ENCODE assay signal across 8 mouse cellular contexts in genomic region chr14:16249171-16249874, GRCm38 (mm10). TPM values are rescaled to one million over a fixed set of nuclear protein-coding genes. Genes with fewer than 3 reads are reported as not detected.
A peak's percentile ranks its signal among the peaks of the same experiment; 100 is the strongest.
DNase-seq lines count a peak whose midpoint lies in the region; ATAC-seq and TF ChIP-seq lines count a peak whose summit lies in the region.

Gene Ngly1 (plus strand): TSS chr14:16249280.
Gene Oxsm (minus strand): TSS chr14:16249808.

- ATAC-seq in common myeloid progenitor, adult 5-6 weeks (replicated peaks; ENCODE audit: low read depth, poor library complexity, severe bottlenecking) = peak; percentile 61
- peak; percentile 99 for ATAC-seq in hindbrain, embryonic 16.5 days
- ATAC-seq in megakaryocyte, adult 5-6 weeks (ENCODE audit: poor library complexity, severe bottlenecking) = peak; percentile 79

- TF ChIP-seq CTCF in gastrocnemius, adult 2 months (IDR thresholded peaks at IDR 0.05) = no peak
- TF ChIP-seq CTCF in left cerebral cortex, adult 2 months (IDR thresholded peaks at IDR 0.05) = no peak

- intact Hi-C loops in gastrocnemius, adult 2 months (cut with DNase I) = loop anchor here (2.0 kb wide), 1 partner anchor 115 kb away; the partner anchor contains the start of gene Top2b
- intact Hi-C loops in left cerebral cortex, adult 2 months (cut with DNase I) = loop anchor here (2.0 kb wide), 1 partner anchor 115 kb away; the partner anchor contains the start of gene Top2b

- H3K27ac ChIP-seq in gastrocnemius, adult 2 months = peak within 1 kb of the TSS; percentile 100
- peak within 1 kb of the TSS; percentile 87 for H3K27ac ChIP-seq in hindbrain, embryonic 16.5 days (ENCODE audit: low read depth, low read length)
- peak within 1 kb of the TSS; percentile 98 for H3K27ac ChIP-seq in left cerebral cortex, adult 2 months

- WGBS in hindbrain, embryonic 16.5 days = under 1% methylated on average over 58 of the region's 65 CpGs

- peak within 1 kb of the TSS; percentile 65 for H3K4me2 ChIP-seq in hindbrain, embryonic 16.5 days (ENCODE audit: low read length)

- H3K9ac ChIP-seq in hindbrain, embryonic 16.5 days (ENCODE audit: low read depth, low read length) = peak within 1 kb of the TSS; percentile 95

- H3K36me3 ChIP-seq in hindbrain, embryonic 16.5 days (ENCODE audit: control insufficient read depth, insufficient read depth, low read length) = no peaks in the 10 kb centered on the region

- H3K9me3 ChIP-seq in hindbrain, embryonic 16.5 days (ENCODE audit: control insufficient read depth, low read length) = no peaks in the 10 kb centered on the region

- H3K27me3 ChIP-seq in hindbrain, embryonic 16.5 days (replicated peaks; ENCODE audit: control insufficient read depth, insufficient read depth, low read length) = no peaks in the 10 kb centered on the region

- DNase-seq in T-cell, adult 2 months (ENCODE audit: low spot score) = peak; percentile 77
- peak; percentile 94 for DNase-seq in gastrocnemius, adult 2 months
- peak; percentile 83 to 86 for DNase-seq in left cerebral cortex, adult 2 months (ENCODE audit: extremely low spot score in 1 of 2, low spot score in 2 of 2)
- DNase-seq in right cerebral cortex, adult 18-20 months = peak; percentile 84
- peak; percentile 89 for DNase-seq in urinary bladder, adult 2 months (ENCODE audit: low spot score)

- H3K4me3 ChIP-seq in gastrocnemius, adult 2 months = peak within 1 kb of the TSS; percentile 93
- H3K4me3 ChIP-seq in hindbrain, embryonic 16.5 days (ENCODE audit: low read length) = peak within 1 kb of the TSS; percentile 88
- H3K4me3 ChIP-seq in left cerebral cortex, adult 2 months = peak within 1 kb of the TSS; percentile 96

- peaks cover 13% of the 10 kb centered on the region for H3K4me1 ChIP-seq in hindbrain, embryonic 16.5 days (ENCODE audit: control insufficient read depth, insufficient read depth, low read depth, low read length)

RNA-seq across cellular contexts. Expression of gene Ngly1, which starts in this region (rescaled TPM):
- 38.7 and 42.6 TPM in 2 replicates for total RNA-seq in common myeloid progenitor, adult 5-6 weeks (2017)
- total RNA-seq in gastrocnemius, adult 2 months (2021) = 10 to 100 TPM; 46.7 to 52.5 TPM
- 27.4 and 30.1 TPM in 2 replicates for polyA plus RNA-seq in hindbrain, embryonic 16.5 days (2015; fragmentation: Nextera tagmentation; extraction: Ambion mirVana)
- 10 to 100 TPM; 26.9 to 28.8 TPM for total RNA-seq in left cerebral cortex, adult 2 months (2021)
- 43.9 and 56.2 TPM in 2 replicates for total RNA-seq in megakaryocyte, adult 5-6 weeks (2015)
- 39.9 and 44.9 TPM in 2 replicates for total RNA-seq in megakaryocyte, adult 5-6 weeks (2017)
- 26.2 and 26.6 TPM in 2 replicates for polyA plus RNA-seq in urinary bladder, adult 2 months (2012; rRNA removed)

RNA-seq across cellular contexts. Expression of gene Oxsm, which starts in this region (rescaled TPM):
- total RNA-seq in common myeloid progenitor, adult 5-6 weeks (2017) = 8.2 and 11.8 TPM in 2 replicates
- 10 to 100 TPM in 1 of 2 experiments, 1 to 10 TPM in 1; 8.8 to 13.6 TPM for total RNA-seq in gastrocnemius, adult 2 months (2021)
- 1.8 and 2.9 TPM in 2 replicates for polyA plus RNA-seq in hindbrain, embryonic 16.5 days (2015; fragmentation: Nextera tagmentation; extraction: Ambion mirVana)
- total RNA-seq in left cerebral cortex, adult 2 months (2021) = 10 to 100 TPM; 10.1 to 10.4 TPM
- total RNA-seq in megakaryocyte, adult 5-6 weeks (2015) = 11.7 and 14.8 TPM in 2 replicates
- 8.5 and 9.2 TPM in 2 replicates for total RNA-seq in megakaryocyte, adult 5-6 weeks (2017)
- 7.4 and 8.0 TPM in 2 replicates for polyA plus RNA-seq in urinary bladder, adult 2 months (2012; rRNA removed)

Comparison
In these comparisons a context has a peak if more than half of its experiments do, and no peak if none do; other contexts are left out.
1. Peak in every context shown above with its lines: DNase-seq, ATAC-seq, H3K4me3 ChIP-seq and H3K27ac ChIP-seq.